Mouse (Mus musculus): Measurements from ENCODE around the gene Gfod1. TPM values are rescaled to one million over a fixed set of nuclear protein-coding genes. Genes with fewer than 3 reads are reported as not detected.

The Gfod1 gene
- polyA plus RNA-seq, 1 experiment from 2014 or later, result 0.93 TPM

DNA sequence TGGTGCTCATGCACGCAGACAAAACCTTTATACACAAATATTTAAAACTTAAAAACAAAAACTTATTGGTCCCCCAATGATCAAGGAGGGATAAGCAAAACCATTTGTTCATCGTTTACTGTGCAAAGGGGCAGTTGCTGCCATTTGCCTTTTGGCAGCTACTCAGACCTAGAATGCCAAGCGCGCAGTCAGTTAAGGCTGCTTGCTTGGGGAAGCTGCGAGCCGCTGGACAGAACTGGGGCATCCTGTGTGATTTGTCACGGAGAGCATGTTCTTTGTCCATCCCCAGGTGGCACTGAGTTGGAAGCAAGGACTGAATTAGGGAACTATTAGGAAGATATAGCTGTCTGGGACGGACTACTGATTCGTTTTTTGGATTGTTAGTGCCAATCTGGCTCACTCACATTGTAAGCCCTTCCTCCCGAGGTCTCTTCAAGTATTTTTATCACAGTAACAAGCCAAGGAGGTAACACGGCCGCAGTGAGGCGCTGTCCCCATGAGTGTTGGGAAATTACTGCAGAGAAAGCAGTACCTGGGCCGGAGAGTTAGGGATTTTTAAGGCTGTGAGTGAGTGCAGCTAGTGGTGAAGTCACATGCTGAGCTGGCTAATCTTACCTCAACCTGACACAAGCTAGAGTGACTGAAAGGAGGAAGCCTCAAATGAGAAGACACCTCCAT lies 131.8 kb downstream of the Gfod1 start:
- Histone ChIP-seq H3K9ac (ENCODE audit: low read length) (peak overlapping the region; percentile 92), H3K27ac (ENCODE audit: low read length) (peak overlapping the region; percentile 4; the same call in 1 of the 2 replicates), H3K27me3 (ENCODE audit: control insufficient read depth, insufficient read depth, low read length) (no peaks in the 10 kb centered on the region), H3K4me2 (ENCODE audit: low read depth, low read length) (peak overlapping the region; percentile 78), H3K9me3 (replicated peaks; ENCODE audit: control insufficient read depth, low read length) (no peaks in the 10 kb centered on the region), H3K4me3 (ENCODE audit: low read length) (peak overlapping the region; percentile 78), H3K4me1 (ENCODE audit: control insufficient read depth, insufficient read depth, low read length) (peaks cover 9% of the 10 kb centered on the region), H3K36me3 (ENCODE audit: control insufficient read depth, insufficient read depth) (no peaks in the 10 kb centered on the region)
- 31% methylated on average over 14 of the region's 14 CpGs for WGBS
- ATAC-seq (replicated peaks; ENCODE audit: extremely low read depth, insufficient read depth, low FRiP score), result no peak

DNA sequence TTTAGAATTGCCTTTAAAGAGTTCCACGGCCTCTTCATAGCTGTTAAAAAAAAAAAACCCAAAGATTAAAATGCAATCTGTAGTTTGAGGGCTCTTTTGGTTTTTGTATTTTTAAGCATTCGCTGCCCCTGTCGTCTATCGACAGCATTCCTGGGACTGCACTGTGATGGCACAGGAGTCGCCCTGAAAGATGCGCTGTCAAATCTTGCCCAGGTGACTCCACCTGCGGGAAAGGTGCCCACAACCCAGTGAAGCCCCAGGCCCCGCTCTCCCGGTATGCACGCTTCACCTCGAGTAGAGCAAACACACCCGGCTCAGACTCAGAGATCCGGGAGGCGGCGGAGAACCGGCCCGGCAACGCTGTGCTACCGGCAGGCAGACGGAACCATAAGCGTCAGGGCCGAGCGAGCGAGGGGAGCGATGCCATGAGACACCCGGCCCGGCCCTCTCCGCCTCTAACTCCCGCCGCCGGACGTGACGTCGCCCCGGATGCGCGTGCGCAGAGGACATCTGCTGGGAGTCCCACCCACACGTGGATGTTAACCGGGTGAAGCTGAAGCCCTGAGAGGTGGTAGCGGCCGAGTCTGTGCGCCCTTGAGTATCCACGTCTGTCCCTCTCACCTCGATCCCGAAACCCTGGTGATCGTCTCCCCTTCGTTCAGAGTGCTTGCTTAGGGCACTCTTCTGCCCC lies 132.8 kb downstream of the Gfod1 start, which contains the start of gene Tbc1d7:
Gene Tbc1d7, minus strand, starts transcription at position 482 of the 691 bp plus-strand sequence.
- H3K4me3 ChIP-seq (ENCODE audit: low read length), result peak within 1 kb of the TSS; percentile 78
- H3K27ac ChIP-seq (ENCODE audit: low read length), result peak within 1 kb of the TSS; percentile 87
- peak within 1 kb of the TSS; percentile 92 for H3K9ac ChIP-seq (ENCODE audit: low read length)
- peak within 1 kb of the TSS; percentile 78 for H3K4me2 ChIP-seq (ENCODE audit: low read depth, low read length)
- H3K36me3 ChIP-seq (ENCODE audit: control insufficient read depth, insufficient read depth), result no peaks in the 10 kb centered on the region
- H3K27me3 ChIP-seq (ENCODE audit: control insufficient read depth, insufficient read depth, low read length), result no peaks in the 10 kb centered on the region
- H3K4me1 ChIP-seq (ENCODE audit: control insufficient read depth, insufficient read depth, low read length), result peaks cover 9% of the 10 kb centered on the region
- H3K9me3 ChIP-seq (replicated peaks; ENCODE audit: control insufficient read depth, low read length), result no peaks in the 10 kb centered on the region
- ATAC-seq (replicated peaks; ENCODE audit: extremely low read depth, insufficient read depth, low FRiP score), result peak; percentile 94
- under 1% methylated on average over 48 of the region's 48 CpGs for WGBS

DNA sequence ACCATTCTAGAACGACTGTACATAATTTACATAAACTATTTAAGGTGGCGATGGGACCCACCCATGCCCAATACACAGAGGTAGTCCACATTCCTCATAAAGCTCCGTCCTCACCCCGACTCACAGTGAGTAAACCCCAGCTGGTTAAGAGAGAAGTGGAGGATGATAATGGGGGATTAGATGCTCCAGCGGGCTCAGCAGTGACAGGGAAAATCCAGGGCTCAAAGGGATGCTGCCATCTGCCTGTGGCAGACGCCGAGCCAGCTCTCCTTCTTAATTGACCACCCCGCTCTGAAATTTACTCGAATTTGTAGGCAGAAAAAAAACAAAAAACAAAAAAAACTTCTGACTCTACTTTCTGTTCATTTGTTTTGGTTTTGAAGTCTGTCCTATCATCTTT lies 136.3 kb downstream of the Gfod1 start:
- Histone ChIP-seq H3K9ac (ENCODE audit: low read length) (no peak overlapping the region), H3K4me3 (ENCODE audit: low read length) (no peak overlapping the region), H3K4me2 (ENCODE audit: low read depth, low read length) (no peak overlapping the region), H3K9me3 (replicated peaks; ENCODE audit: control insufficient read depth, low read length) (no peaks in the 10 kb centered on the region), H3K36me3 (ENCODE audit: control insufficient read depth, insufficient read depth) (peaks cover 17% of the 10 kb centered on the region), H3K27ac (ENCODE audit: low read length) (no peak overlapping the region), H3K27me3 (ENCODE audit: control insufficient read depth, insufficient read depth, low read length) (no peaks in the 10 kb centered on the region), H3K4me1 (ENCODE audit: control insufficient read depth, insufficient read depth, low read length) (peaks cover 9% of the 10 kb centered on the region)
- WGBS, result 75% methylated on average over 9 of the region's 9 CpGs
- no peak for ATAC-seq (replicated peaks; ENCODE audit: extremely low read depth, insufficient read depth, low FRiP score)

DNA sequence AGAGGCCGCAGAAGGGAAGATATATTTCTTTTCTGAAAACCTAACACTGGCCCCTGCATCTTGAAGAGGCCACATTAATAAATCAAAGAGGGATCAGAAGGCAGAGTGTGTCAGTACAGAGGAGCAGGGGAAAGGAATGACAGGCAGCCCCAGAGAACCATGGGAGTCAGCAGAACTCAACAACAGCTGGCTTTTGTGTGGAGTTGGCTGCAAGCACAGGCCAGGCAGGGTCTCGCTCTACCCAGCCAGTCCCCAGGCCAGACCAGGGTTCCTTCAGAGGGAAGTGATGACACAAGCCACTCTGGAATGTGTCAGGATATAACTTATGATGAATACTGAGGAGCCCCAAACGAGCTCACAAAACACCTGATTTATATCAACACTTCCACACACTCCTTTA lies 144.5 kb downstream of the Gfod1 start:
- Histone ChIP-seq H3K27me3 (ENCODE audit: control insufficient read depth, insufficient read depth, low read length) (no peaks in the 10 kb centered on the region), H3K4me3 (ENCODE audit: low read length) (no peak overlapping the region), H3K27ac (ENCODE audit: low read length) (peak overlapping the region; percentile 51), H3K4me2 (ENCODE audit: low read depth, low read length) (no peak overlapping the region), H3K36me3 (ENCODE audit: control insufficient read depth, insufficient read depth) (peaks cover 17% of the 10 kb centered on the region), H3K9me3 (replicated peaks; ENCODE audit: control insufficient read depth, low read length) (no peaks in the 10 kb centered on the region), H3K4me1 (ENCODE audit: control insufficient read depth, insufficient read depth, low read length) (peaks cover 13% of the 10 kb centered on the region), H3K9ac (ENCODE audit: low read length) (no peak overlapping the region)
- peak; percentile 81 for ATAC-seq (replicated peaks; ENCODE audit: extremely low read depth, insufficient read depth, low FRiP score)
- 34% methylated on average over 3 of the region's 3 CpGs for WGBS

DNA sequence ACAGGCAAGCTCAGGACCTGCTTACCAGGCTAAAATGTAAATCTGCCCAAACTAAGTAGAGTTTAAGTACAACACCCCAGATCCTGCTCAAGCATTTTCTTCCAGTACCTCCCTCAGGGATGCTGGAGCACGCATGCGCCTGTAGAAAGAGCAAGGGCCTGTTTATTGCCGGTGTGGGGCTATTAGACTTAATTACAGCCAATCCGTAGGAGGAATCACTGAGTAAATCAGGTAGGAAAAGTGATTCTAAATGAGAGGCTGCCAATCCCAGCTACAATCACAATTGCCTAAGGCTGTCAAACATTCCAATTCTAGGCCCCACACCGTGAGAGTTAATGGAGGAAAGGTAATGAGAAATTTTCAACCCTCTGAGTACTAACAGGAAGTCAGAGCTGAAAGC lies 145.7 kb downstream of the Gfod1 start:
- Histone ChIP-seq H3K27me3 (ENCODE audit: control insufficient read depth, insufficient read depth, low read length) (no peaks in the 10 kb centered on the region), H3K36me3 (ENCODE audit: control insufficient read depth, insufficient read depth) (peaks cover 11% of the 10 kb centered on the region), H3K4me3 (ENCODE audit: low read length) (no peak overlapping the region), H3K27ac (ENCODE audit: low read length) (no peak overlapping the region), H3K9me3 (replicated peaks; ENCODE audit: control insufficient read depth, low read length) (no peaks in the 10 kb centered on the region), H3K4me1 (ENCODE audit: control insufficient read depth, insufficient read depth, low read length) (peaks cover 13% of the 10 kb centered on the region), H3K9ac (ENCODE audit: low read length) (no peak overlapping the region), H3K4me2 (ENCODE audit: low read depth, low read length) (no peak overlapping the region)
- ATAC-seq (replicated peaks; ENCODE audit: extremely low read depth, insufficient read depth, low FRiP score), result no peak
- WGBS, result 80% methylated on average over 5 of the region's 5 CpGs

DNA sequence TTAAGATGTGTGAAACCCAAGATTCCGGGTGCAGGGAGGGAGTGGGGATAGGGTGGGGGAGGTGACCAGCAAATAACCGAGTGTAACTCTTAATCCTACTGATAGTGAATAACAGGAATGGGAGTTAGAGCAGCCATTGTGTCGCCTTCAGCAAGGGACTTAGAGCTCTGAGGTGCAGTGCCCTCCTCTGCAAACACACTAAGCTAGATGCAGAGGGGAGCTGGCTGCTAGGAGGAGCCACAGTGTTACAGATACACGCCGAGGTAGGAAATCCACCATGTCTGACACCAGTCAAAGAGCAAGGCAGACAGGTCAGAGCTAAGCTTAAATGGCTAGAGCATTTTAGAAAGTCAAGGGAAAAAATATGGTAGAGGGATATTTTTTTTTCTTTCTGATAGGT lies 146.6 kb downstream of the Gfod1 start:
- ATAC-seq (replicated peaks; ENCODE audit: extremely low read depth, insufficient read depth, low FRiP score), result no peak
- H3K27ac ChIP-seq (ENCODE audit: low read length), result no peak overlapping the region

DNA sequence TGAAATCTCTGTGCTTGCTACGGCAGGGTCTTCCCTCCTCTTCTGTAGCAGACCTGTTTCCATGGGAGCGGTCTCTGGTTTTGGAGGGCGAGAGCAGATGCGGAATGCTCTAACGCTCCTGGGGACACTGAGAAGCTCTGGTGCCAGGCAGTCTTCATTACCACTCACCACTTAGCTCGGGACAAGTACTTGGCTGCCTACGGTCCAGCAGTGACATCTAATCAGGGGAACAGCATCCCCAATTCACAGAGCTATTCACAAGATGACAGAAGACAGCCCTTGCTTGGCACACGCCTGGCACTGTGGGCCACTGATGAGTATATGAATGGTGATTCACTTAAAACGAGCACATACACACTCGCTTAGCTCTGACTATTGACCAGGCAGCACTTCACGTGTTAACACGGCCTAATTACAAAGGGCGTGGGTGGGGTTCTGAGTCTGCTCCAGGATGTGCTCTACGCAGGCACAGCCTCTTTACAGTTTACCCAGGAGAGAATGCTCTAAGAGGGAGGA lies 151.9 kb downstream of the Gfod1 start:
- Histone ChIP-seq H3K9me3 (replicated peaks; ENCODE audit: control insufficient read depth, low read length) (no peaks in the 10 kb centered on the region), H3K27ac (ENCODE audit: low read length) (no peak overlapping the region; the same call in 1 of the 2 replicates), H3K4me3 (ENCODE audit: low read length) (no peak overlapping the region), H3K9ac (ENCODE audit: low read length) (no peak overlapping the region), H3K27me3 (ENCODE audit: control insufficient read depth, insufficient read depth, low read length) (no peaks in the 10 kb centered on the region), H3K36me3 (ENCODE audit: control insufficient read depth, insufficient read depth) (peaks cover 12% of the 10 kb centered on the region), H3K4me1 (ENCODE audit: control insufficient read depth, insufficient read depth, low read length) (peaks cover 4% of the 10 kb centered on the region; the same call in 1 of the 2 replicates), H3K4me2 (ENCODE audit: low read depth, low read length) (no peak overlapping the region)
- peak; percentile 64; the same call in 1 of the 2 replicates for ATAC-seq (replicated peaks; ENCODE audit: extremely low read depth, insufficient read depth, low FRiP score)
- 70% methylated on average over 14 of the region's 14 CpGs for WGBS

More for the DNA sequence above, 146.6 kb downstream of the Gfod1 start:
- Histone ChIP-seq H3K4me1 (ENCODE audit: control insufficient read depth, insufficient read depth, low read length) (peaks cover 13% of the 10 kb centered on the region), H3K4me3 (ENCODE audit: low read length) (no peak overlapping the region), H3K4me2 (ENCODE audit: low read depth, low read length) (no peak overlapping the region), H3K27me3 (ENCODE audit: control insufficient read depth, insufficient read depth, low read length) (no peaks in the 10 kb centered on the region), H3K9ac (ENCODE audit: low read length) (no peak overlapping the region), H3K36me3 (ENCODE audit: control insufficient read depth, insufficient read depth) (peaks cover 14% of the 10 kb centered on the region), H3K9me3 (replicated peaks; ENCODE audit: control insufficient read depth, low read length) (no peaks in the 10 kb centered on the region)
- 44% methylated on average over 5 of the region's 5 CpGs for WGBS

DNA sequence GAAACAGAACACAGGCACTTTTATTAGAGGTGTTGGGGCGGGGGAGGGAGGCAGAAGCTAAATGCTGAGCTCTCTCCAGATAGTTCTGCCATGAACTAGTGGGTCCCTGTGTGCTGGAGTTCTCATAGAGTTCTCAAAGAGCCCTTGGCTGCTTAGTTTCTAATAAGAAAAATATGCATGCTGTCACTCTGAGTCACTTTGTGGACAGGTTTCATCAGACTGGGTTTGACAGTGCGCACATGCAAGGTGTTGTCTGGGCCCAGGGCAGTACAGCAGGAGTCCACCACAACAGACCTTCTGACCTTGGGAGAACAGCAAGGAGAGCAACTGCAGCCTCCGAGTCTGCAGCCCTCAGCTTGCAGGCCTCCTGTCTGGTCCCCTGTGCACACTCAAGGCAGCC lies 154.3 kb downstream of the Gfod1 start:
- Histone ChIP-seq H3K4me3 (ENCODE audit: low read length) (no peak overlapping the region), H3K4me1 (ENCODE audit: control insufficient read depth, insufficient read depth, low read length) (peaks cover 8% of the 10 kb centered on the region; the same call in 1 of the 2 replicates), H3K4me2 (ENCODE audit: low read depth, low read length) (no peak overlapping the region), H3K27ac (ENCODE audit: low read length) (no peak overlapping the region), H3K9ac (ENCODE audit: low read length) (no peak overlapping the region), H3K36me3 (ENCODE audit: control insufficient read depth, insufficient read depth) (peaks cover 12% of the 10 kb centered on the region), H3K9me3 (replicated peaks; ENCODE audit: control insufficient read depth, low read length) (no peaks in the 10 kb centered on the region), H3K27me3 (ENCODE audit: control insufficient read depth, insufficient read depth, low read length) (no peaks in the 10 kb centered on the region)
- WGBS, result 63% methylated on average over 3 of the region's 3 CpGs
- ATAC-seq (replicated peaks; ENCODE audit: extremely low read depth, insufficient read depth, low FRiP score), result no peak

DNA sequence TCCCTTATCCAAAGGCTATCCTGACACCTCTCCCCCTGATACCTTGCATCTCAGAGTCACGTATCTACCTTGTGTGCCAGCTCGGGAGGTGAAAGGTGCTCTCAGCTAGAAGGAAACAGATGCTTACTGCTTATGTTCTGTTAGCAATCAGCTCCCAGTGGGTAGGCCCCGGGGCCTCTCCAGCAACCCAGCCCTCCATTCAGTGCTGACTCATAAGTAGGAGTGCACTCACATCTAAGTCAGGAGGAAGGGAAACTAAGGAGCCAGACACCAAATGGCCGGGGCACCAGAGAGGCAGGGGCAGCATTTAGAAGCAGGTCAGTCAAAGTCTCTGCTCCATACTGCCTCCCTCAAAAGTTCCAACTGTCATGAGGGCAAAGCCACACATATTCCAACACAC lies 155.3 kb downstream of the Gfod1 start:
- Histone ChIP-seq H3K9ac (ENCODE audit: low read length) (no peak overlapping the region), H3K4me2 (ENCODE audit: low read depth, low read length) (no peak overlapping the region), H3K4me1 (ENCODE audit: control insufficient read depth, insufficient read depth, low read length) (peaks cover 8% of the 10 kb centered on the region; the same call in 1 of the 2 replicates), H3K27ac (ENCODE audit: low read length) (no peak overlapping the region), H3K9me3 (replicated peaks; ENCODE audit: control insufficient read depth, low read length) (no peaks in the 10 kb centered on the region), H3K36me3 (ENCODE audit: control insufficient read depth, insufficient read depth) (peaks cover 6% of the 10 kb centered on the region; the same call in 1 of the 2 replicates), H3K4me3 (ENCODE audit: low read length) (no peak overlapping the region), H3K27me3 (ENCODE audit: control insufficient read depth, insufficient read depth, low read length) (no peaks in the 10 kb centered on the region)
- WGBS, result 65% methylated on average over 4 of the region's 4 CpGs
- no peak for ATAC-seq (replicated peaks; ENCODE audit: extremely low read depth, insufficient read depth, low FRiP score)
